Mouse (Mus musculus) cerebellum, postnatal 4 days (tissue): ENCODE measurements around the gene Neu4.
A peak's percentile ranks its signal among the peaks of the same experiment; 100 is the strongest.
"Not testable (repeated sequence)": the region's sequence is repeated elsewhere in the genome, so short reads cannot be mapped to it uniquely, and the experiment has no call there.

Experiments
- DNase-seq, 2 experiments: peaks; one replicate each; pipeline ENCODE4 v3.0.0; 2022; ENCODE audit warnings: low spot score in 2 of 2, mixed read lengths in 1 of 2

The Neu4 gene

DNA sequence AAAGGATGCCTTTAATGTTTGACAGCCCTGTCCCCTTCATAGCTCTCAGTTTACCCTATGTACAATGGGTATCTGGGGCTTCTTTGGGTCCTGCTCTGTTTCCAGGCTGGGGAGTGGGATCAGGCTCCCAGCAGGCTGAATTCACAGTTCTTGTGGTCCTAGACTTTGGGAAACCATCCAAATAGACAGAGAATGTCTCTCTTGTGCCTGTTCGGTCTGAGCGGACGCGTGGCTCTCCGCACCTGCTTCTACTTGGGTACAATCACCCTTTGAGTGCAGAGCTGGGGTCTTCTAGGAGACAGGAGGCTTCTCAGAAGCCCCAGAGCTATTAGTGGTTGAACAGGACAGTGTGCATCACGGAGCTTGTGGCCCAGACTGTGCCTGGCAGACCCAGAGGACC, at the start of gene Neu4:
TSS of gene Neu4 (plus strand) at position 301 of the 400 bp plus-strand sequence.
- no peak for DNase-seq

DNA sequence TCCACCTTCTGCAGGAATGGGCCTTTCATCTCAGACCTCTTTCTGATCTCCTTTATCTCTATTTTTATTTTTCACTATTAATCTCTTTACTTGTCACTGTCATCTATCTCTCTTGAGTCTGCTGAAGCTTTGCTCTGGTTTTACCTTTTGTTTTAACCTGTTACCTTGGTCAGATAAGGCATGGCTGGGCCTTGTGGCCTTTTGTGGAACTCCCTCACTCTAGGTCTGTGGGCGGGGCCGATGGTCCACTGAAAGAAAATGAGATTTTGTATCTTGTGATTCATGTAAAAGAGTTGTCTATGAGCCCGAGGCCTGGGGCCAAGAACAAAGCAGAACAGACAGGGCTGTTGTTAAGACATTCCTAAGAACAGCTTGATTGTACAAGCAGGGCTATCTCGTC, 49.5 kb upstream of the Neu4 start:
- DNase-seq, result not testable (repeated sequence)

DNA sequence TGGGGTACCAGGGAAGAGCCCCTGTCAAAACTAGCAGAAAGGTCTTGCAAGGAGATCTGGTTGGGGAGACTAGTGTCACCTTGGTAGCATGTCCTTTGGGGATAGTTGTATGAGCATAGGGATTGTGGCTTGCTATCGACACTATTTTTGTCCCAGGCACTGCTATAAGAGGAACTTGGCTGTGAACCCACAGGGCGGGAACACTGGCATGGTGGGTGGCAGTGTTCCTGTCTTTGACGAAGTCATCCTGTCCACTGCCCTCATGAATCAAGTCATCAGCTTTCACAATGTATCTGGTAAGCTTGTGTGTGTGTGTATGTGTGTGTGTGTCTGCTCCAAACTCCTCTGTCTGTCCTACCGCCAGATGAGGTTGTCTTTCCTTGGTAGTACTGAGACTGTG, 44.5 kb upstream of the Neu4 start:
- DNase-seq, result not testable (repeated sequence)

DNA sequence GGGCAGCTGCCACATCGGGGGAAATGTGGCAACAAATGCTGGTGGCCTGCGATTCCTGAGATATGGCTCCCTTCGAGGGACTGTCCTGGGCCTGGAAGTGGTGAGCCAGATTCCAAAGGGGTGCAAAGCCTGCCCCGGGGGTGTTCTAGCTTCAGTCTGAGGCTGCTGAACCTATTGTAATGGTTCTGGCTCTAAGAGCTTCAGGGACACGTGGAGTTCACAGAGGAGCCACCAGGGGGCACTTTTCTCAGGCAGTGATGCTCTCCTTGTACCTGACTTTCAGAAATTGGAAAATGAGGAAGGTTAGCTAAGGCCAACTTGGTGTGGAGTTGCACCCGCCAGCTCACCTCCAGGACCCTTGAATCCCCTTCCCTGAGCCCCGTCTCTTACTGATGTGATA, 42.0 kb upstream of the Neu4 start:
- DNase-seq, result not testable (repeated sequence)

DNA sequence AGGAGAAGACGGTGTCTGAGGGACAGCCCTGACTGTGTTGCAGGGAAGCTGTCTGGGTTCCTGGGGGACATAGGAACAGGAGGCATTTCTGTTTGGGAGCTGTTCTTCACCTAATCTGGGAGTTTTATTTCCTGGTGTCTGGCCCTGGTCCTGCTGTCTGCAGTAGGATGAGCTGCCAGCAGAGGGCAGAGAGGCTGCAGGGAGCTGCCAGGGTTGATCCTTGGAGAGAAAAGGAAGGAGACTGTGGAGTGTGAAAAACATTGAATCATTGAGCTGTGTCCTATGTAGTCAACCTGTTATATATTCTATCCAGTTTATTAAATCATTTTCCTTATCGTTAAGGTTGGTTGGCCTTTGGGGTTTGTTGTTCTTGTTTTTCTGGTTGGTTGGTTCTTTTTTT, 39.3 kb upstream of the Neu4 start:
- not testable (repeated sequence) for DNase-seq

DNA sequence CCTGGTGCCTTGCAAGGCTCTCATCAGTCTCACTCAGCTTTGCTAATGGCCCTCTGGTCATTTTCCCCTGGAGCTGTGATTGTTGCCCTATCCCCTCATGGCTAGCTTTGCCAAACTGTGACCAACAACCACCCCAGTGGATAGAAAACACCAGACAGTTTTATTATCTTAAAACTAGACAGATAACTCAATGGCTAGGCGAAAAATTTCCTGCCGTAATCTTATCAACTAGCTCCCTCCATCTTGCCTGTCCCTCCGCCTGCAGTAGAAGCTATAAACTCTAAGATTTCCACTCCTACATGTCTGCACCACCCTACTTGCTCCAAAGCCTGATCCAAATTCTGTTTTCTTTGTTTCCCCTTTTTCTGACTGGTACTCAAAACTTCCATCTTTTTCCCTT, 34.1 kb upstream of the Neu4 start:
- no peak for DNase-seq

DNA sequence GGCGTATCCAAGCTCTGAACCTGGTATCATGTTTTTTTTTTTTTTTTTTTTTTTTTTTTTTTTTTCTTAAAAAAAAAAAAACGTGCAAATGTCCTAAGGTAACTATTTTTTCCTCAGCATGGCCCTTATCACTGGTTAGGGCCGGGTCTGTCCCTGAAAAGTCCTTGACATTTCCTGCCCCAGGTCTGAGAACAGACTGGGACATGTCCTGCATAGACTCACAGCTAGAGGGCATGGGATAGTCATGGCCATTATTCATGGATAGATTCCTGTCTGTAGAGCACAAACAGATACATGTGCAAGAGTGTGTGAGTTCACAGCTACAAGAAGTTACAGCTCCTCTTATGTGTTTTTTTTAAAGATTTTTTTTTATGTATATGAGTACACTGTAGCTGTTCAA, 31.5 kb upstream of the Neu4 start:
- no peak for DNase-seq

DNA sequence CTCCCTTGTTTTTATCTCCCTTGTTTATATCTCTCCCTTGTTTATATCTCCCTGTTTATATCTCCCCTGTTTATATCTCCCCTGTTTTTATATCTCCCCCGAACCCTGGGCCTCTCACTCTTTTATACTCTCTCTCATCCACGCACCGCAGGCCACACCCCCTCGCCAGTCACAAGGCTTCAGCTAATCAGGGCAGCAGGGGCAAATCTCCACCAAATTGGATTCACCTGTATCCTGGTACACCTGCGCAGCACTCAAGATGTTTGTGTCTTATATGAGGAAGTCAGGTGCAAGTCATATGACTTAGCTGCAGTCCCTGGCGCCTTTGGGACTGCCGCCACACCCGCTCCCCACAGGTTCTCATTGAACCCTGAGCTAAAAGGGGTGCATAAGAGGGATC, 30.0 kb upstream of the Neu4 start, which contains the start of gene Gal3st2c:
TSS of gene Gal3st2c (plus strand) at position 301 of the 400 bp plus-strand sequence.
- DNase-seq, result not testable (repeated sequence)

DNA sequence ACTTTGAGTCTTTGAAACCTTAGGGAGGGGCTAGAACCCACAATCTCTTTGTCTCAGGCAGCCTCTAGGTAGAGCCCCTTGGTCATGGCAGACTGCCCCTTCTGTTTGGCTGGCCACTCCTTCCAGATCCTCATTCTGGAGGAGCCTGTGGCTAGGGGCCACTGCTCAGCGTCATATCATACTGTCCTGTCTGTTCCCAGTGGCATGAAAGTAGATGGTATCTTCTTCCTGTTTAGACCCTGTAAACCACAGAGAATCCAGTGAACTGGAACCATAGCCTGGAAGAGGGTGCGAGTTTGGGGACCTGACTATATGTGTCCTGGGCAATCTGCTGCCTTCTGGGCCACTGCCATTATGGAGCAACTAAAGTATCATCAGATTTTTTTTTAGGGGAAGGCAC, 29.2 kb upstream of the Neu4 start:
- not testable (repeated sequence) for DNase-seq

DNA sequence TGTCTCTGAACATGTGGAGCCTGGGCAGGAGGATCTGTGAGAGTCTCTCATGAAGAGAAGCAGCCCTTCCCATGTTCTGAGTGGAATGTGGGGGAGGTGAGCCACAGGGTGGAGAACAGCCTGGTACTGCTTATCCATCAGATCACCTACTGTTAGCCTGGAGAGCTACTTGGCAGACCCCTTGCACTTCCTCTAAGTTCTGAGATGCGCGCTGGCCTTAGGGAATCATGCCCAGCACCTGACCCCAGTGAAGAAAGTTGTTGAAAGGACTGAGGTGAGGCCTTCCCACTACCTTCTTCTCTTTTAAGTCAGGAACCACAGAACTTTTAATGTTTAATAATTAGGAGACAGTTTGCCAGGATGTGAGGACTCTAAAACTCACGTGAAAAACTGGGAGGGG, 28.8 kb upstream of the Neu4 start:
- not testable (repeated sequence) for DNase-seq

DNA sequence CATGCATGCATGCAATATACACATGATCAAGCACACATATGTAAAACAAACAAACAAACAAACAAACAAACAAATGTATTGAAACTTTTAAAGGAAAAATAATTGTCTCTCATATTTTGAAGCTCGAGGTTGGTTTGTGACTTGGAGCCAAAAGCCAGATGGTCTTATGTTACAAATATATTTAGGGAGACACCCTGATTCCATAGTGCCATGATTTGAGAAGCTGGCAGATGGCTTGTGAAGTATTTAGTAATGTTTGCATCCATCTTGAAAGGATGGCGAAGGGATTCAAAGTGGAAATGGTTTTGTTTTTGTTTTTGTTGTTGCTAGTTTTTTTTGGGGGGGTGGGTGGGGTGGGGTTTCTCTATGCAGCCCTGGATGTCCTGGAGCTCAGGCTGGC, 19.2 kb upstream of the Neu4 start:
- no peak for DNase-seq

DNA sequence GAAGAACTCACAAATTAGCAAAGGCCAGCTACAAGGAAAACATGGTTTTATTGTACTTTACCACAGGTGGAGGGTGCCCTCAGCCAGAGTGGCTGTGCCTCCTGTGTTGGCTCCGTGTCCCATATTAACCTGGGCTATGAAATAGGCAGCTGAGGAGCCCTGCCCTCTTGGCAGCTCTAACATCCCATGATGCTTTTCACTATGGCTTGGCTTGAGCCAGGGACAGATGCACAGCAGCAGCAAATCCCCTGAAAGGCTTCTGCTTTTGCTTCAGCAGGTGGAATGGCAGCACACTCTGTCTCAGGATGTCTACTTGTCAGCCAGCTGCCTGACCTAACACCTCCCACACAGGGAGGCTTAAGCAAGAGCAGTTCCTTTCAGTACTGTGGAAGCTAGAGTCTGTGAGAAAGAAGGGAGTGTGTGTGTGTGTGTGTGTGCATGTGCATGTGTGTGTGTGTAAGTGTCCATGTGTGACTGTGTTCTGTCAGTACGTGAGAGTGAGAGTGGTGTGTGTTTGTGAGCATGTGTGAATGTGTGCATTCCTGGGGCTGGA, 14.2 kb upstream of the Neu4 start:
- not testable (repeated sequence) for DNase-seq

DNA sequence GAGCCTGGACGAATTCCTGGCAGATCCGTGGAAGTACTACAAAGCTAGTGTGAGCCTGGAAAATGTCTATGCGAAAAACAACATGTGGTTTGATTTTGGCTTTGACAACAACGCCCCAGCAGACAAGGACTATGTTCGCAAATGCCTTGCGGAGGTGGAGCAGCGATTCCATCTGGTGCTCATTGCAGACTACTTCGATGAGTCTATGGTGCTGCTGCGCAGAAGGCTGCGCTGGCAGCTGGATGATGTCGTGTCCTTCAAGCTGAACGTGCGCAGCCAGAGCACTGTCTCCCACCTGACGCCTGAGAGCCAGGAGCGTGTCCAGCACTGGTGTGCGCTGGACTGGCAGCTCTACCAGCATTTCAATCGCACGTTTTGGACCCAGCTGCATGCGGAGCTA, 11.4 kb upstream of the Neu4 start:
- DNase-seq, result not testable (repeated sequence)

DNA sequence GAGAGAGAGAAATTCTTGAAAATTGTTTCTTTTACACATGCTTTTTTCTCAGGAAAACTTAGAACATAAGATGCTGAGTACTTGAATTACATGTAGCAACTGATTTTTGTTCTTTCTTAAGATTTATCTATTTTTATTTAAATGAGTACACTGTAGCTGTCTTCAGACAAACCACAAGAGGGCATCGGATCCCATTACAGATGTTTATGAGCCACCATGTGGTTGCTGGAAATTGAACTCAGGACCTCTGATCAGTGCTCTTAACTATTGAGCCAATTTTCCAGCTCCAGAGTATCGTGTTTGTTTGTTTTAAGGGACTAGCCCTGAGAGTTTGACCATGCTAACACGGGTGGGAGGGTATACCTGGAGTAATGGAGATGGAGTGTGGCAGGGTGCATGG, 8.6 kb upstream of the Neu4 start:
- no peak for DNase-seq

DNA sequence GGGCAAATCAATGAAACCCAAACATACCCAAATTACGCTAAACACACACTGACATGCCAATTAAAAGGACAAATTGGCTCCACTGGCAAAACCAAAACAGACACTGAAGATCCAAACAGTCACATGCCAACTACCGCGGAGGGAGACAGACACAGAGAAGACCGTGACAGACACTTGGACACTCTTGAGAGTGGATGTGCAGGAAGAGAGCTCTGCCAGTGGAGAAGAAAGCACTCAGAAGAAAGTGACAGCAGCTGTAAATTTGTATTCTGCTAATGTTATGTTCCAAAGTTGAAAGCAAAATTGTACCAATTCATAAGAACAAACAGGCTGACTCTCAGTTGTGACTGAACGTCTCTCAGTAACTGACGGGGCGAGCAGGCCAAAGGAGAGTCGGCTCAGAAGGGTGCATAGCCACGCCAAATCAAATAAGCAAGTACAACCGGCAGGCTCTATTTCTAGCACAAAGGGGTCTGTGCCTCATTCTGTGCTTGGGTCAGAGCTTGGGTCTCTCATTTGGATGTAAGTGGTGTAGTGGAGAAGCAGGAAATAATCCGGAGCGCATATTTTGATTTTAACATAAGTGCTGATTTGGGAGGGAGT, 7.4 kb downstream of the Neu4 start:
- DNase-seq, result no peak

DNA sequence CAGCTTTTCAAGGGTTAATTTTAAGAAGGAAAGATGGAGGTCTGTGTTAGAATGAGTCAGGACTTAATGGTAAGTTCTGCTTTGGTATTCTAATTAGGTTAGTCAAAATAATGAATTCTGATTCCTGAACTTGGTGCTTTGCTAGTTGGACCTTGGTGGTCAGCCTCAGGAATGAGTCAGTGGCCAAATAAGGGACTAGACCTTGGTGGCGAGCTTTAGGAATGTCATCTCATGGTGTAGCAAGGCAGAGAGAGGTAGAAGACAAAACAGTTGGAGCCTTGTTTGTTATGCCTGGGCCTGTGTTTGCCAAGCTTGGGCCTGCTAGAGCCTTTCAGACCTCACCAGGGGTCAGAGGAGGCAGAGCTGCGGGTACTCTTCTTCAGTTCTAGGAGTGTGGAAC, 8.5 kb downstream of the Neu4 start:
- DNase-seq, result no peak

DNA sequence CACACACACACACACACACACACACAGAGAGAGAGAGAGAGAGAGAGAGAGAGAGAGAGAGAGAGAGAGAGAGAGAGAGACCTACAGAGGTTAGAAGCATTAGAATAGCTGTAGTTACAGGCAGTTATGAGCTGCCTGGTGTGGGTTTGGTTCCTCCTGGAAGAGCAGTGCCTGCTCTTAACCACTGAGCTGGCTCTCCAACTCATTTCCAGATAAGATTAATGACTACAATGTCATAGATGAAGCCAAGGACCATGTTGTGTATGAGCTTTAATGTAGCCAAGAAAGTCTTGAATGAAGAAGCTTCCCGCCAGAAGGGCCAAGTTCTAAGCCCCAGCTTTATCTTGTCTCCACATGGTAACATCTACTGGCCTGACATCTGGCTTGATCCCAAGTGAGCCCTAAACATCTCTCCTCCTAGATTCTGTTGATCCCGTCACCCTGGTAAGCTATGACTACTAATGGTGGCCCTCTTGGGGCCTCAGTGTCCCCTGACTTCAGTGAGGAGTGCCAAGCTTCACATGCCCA, 12.9 kb downstream of the Neu4 start:
- no peak for DNase-seq

DNA sequence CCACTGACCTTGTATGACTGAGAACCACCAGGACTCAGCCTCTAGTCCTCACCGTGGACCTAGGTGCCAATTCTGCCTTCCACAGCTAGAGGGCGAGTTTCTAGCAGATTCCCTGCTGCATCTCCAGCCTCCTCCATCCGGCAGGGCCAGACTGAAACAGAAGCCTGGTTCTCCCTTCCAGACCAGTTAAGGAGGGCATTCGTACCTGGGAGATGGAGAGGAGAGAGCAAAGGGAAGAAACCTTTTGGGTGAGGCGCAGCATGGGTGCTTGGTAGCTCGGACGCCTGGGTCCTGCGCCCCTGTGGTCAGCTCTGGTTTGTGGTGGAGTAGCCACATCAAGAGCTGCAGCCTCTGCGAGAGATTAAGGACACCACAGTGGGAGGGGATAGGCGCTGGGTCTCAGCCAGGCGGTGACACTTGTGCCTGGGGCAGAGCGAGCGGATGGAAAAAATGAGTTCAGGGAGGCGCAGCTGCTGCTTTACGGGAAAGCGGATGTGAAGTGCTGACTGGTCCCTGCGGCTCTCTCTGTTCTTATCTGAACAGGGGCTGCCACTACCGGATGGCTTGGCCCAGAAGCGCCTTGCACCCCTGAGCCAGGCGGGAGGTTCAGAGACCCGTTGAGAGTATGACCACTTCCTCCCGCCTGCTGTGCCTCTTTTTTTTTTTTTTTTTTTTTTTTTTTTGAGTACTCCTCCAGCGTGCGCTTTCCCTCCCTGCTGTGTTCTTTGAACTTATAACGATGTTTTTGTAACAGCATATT, 14.9 kb downstream of the Neu4 start:
- peak; percentile 58 to 81 for DNase-seq

DNA sequence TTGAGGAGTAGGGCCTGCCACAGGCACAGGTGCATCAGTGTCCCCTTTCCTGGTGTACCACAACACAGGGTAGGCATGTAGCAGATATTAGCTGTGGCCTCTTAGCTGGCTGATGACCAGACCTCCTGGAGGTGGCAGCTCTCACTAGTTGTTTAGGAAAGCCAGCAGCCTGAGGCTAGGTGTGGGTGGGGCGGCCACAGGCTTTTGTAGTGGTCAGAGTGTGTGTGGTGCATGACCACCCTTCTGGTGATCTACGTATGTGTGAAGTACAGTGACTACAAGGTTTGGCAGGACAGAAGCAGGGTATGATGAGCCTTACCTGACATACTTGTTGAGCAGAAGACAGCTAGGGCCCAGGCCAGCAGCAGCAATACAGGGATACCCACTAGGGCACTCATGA, 20.1 kb downstream of the Neu4 start:
- DNase-seq, result no peak

DNA sequence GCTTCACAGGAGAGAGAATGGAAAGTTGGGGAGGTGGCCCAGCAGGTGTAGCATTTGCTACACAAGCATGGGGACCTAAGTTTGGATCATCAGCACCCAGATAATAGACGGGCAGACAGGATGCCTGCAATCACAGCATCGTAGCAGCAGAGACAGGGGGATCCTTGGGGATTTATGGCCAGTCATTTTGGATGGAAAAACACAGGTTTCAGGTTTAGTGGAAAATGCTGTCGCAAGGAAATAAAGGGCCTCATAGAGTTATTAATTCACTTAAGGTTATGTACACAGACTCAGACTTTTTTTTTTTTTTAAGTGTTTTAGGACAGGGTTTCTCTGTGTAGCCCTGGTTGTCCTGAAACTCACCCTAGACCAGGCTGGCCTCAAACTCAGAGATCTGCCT, 25.3 kb downstream of the Neu4 start:
- DNase-seq, result no peak

DNA sequence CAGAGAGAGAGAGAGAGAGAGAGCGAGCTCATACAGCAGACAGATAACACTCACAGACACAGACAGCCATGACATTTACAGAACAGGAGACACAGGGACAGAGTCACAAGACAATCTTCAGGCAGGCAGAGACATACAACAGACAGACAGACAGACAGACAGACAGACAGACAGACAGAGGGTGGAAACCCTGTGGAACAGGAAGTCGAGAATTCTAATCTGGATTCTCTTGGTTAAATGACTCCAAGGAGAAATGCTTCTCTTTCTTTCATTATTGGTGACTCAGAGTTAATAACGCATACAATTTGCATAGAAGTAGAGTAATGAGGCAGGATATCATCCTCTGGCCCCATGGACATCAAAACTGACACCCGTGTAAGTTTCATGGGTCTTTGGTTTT, 26.3 kb downstream of the Neu4 start:
- DNase-seq, result no peak

DNA sequence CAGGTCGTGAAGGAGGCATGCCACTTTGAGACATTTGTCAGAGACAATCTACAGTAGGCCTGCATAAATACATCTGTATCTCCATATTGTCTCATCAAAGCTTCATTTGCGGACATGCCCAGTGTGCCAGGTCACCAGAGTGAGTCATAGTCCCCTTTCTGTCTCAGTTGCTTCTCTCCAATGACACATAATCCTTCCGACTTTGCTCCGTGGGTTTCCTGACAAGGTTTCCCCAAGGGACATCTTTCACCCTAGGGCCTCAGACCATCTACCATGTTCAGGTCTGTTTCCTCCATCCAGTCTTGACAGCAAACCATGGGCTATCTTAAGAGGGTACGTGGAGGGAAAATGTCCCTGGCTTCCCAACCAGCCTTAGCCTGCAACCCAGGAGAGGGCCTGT, 30.9 kb downstream of the Neu4 start:
- no peak for DNase-seq

DNA sequence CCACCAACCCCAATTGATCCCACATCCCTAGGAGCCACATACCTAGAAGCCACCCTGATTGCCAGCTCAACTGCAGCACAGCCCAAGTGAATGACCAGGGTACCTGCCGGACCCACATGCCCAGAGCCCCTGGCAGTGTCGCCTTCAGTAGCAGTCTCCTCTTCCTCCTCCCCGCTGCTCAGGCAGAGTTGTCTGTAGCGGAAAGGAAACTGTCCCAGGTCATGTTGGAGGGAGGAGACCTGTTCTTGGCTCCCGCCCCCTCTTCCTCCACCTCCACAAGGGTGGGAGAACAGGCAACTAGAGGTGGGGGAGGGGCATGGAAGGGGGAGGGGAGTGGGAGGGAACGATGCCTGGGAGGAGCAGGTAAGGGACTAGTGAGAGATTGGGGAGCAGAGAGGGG, 32.1 kb downstream of the Neu4 start, which contains the start of gene Pdcd1:
TSS of gene Pdcd1 (minus strand) at position 181 of the 400 bp plus-strand sequence.
- no peak for DNase-seq
